Mouse (Mus musculus): ENCODE measurements around the gene Ksr1. TPM values are rescaled to one million over a fixed set of nuclear protein-coding genes. Genes with fewer than 3 reads are reported as not detected.

Ksr1 gene
- total and polyA plus RNA-seq, 3 experiments = 22.5 to 73.1 (median 61.2) TPM

DNA sequence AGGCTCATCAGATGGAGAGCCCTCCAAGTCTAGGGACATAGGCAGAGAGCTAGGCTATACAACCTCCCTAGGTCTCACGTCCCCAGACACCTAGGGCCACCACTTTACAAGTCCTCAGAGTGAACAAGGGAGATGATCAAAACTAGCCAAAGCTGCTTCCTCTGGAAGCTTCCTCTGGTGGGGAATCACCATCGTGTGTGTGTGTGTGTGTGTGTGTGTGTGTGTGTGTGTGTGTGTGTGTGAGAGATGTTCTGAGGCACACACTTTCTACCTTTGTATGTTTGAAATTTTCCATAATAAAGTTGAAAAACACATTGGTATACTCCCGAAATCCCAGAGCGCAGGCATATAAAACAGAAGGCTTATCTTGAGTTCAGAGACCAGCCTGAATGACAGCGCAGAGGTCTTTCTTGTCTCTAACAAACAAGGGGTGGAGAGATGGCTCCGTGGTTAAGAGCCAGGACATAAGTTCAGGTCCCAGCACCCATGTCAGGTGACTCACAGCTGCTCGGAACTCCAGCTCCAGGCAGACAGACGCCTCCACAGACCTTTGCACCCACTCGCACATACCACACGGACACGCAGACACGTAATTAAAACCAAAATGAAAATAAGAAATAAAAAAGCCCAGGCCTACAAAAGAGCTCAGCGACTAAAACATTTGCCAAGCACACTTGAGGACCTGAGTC lies 11.6 kb downstream of the Ksr1 start:
- Histone ChIP-seq H3K9me3 (replicated peaks; ENCODE audit: low read length) (peaks cover 11% of the 10 kb centered on the region), H3K27ac (ENCODE audit: insufficient read depth, low read depth) (peak overlapping the region; percentile 99), H3K36me3 (replicated peaks in 1 of 2; ENCODE audit: control insufficient read depth in 1 of 2, insufficient read depth in 1 of 2, low read length in 1 of 2) (peaks cover 9 to 47% of the 10 kb centered on the region in 2 experiments), H3K4me3 (replicated peaks in 1 of 3; ENCODE audit: low read depth in 2 of 3, low read length in 2 of 3, poor library complexity in 1 of 3) (no peak overlapping the region), H3K9ac (ENCODE audit: insufficient read depth, low read depth) (no peak overlapping the region), H3K27me3 (replicated peaks) (no peaks in the 10 kb centered on the region), H3K79me2 (replicated peaks; ENCODE audit: control insufficient read depth, extremely low read depth, insufficient read depth, poor library complexity, severe bottlenecking) (peaks cover 89% of the 10 kb centered on the region), H3K4me2 (ENCODE audit: insufficient read depth, low read depth, poor library complexity, severe bottlenecking) (peak overlapping the region; percentile 26), H3K4me1 (ENCODE audit: control insufficient read depth in 1 of 2, insufficient read depth in 2 of 2) (peaks cover 44 to 82% of the 10 kb centered on the region in 2 experiments)
- DNase-seq (ENCODE audit: extremely low read depth) = no peak
- in situ Hi-C loops (cut with MboI; ENCODE audit: low pct_ligation_motif_present, low pct_unique_long_range_greater_than_20kb, low sequenced_read_pairs) = no loop called here
- dilution Hi-C loops (cut with MboI; ENCODE audit: extremely low pct_ligation_motif_present, extremely low pct_unique_long_range_greater_than_20kb, low sequenced_read_pairs) = no loop called here
- TF ChIP-seq USF1 (IDR thresholded peaks at IDR 0.05; ENCODE audit: low read depth, low read length) = peak; percentile 31; the same call in 1 of the 2 replicates
- no peak; the same call in none of the 2 replicates for TF ChIP-seq ETS1 (conservative IDR thresholded peaks at IDR 0.05; ENCODE audit: low read depth, low read length)
- TF ChIP-seq GABPA (IDR thresholded peaks at IDR 0.05; ENCODE audit: insufficient replicate concordance, low read depth, low read length) = no peak
- TF ChIP-seq BHLHE40 (IDR thresholded peaks at IDR 0.05; ENCODE audit: low read depth, low read length) = peak; percentile 55; the same call in 1 of the 2 replicates

DNA sequence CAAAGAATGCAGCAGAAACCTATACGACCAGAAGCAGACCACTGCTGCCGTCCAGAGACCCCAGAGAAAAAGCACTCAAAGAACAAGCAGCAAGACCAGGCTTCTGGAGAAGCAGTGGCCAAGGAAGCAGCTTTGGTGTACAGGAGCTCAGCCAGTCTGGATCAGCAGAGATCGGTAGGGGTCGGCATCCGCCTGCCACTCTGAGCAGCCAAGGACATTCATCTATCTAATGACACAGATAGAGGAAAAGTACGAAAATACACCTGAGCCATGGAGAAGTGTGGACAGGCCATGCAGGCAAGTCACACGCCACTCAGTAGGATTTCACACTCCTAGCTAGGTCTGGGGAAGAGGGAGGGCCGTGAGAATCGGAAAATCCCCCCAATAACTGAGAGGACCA lies 12.2 kb downstream of the Ksr1 start:
- Histone ChIP-seq H3K4me2 (ENCODE audit: insufficient read depth, low read depth, poor library complexity, severe bottlenecking) (peak overlapping the region; percentile 14; the same call in 1 of the 2 replicates), H3K27me3 (replicated peaks) (no peaks in the 10 kb centered on the region), H3K36me3 (replicated peaks in 1 of 2; ENCODE audit: control insufficient read depth in 1 of 2, insufficient read depth in 1 of 2, low read length in 1 of 2) (peaks cover 7 to 44% of the 10 kb centered on the region in 2 experiments), H3K9me3 (replicated peaks; ENCODE audit: low read length) (peaks cover 11% of the 10 kb centered on the region), H3K9ac (ENCODE audit: insufficient read depth, low read depth) (0 out of 2 replicates have a peak overlapping the region, but pooled peaks have one; percentile 17), H3K4me3 (replicated peaks in 1 of 3; ENCODE audit: low read depth in 2 of 3, low read length in 2 of 3, poor library complexity in 1 of 3) (no peak overlapping the region), H3K4me1 (ENCODE audit: control insufficient read depth in 1 of 2, insufficient read depth in 2 of 2) (peaks cover 44 to 83% of the 10 kb centered on the region in 2 experiments), H3K27ac (ENCODE audit: insufficient read depth, low read depth) (peak overlapping the region; percentile 99), H3K79me2 (replicated peaks; ENCODE audit: control insufficient read depth, extremely low read depth, insufficient read depth, poor library complexity, severe bottlenecking) (peaks cover 86% of the 10 kb centered on the region)
- in situ Hi-C loops (cut with MboI; ENCODE audit: low pct_ligation_motif_present, low pct_unique_long_range_greater_than_20kb, low sequenced_read_pairs) = no loop called here
- dilution Hi-C loops (cut with MboI; ENCODE audit: extremely low pct_ligation_motif_present, extremely low pct_unique_long_range_greater_than_20kb, low sequenced_read_pairs) = no loop called here
- DNase-seq (ENCODE audit: extremely low read depth) = no peak
- TF ChIP-seq RCOR1 (conservative IDR thresholded peaks at IDR 0.05; ENCODE audit: low read depth, low read length) (peak; percentile 78; the same call in 1 of the 2 replicates), E2F4 (IDR thresholded peaks at IDR 0.05; ENCODE audit: insufficient replicate concordance, low read depth, low read length) (no peak), JUN (IDR thresholded peaks at IDR 0.05; ENCODE audit: insufficient read depth, low read depth, low read length) (no peak), EP300 (IDR thresholded peaks at IDR 0.05; ENCODE audit: low read length) (no peak), ZMIZ1 (IDR thresholded peaks at IDR 0.05; ENCODE audit: low read depth, low read length) (peak; percentile 70; the same call in 1 of the 2 replicates), MEF2A (IDR thresholded peaks at IDR 0.05; ENCODE audit: borderline replicate concordance, low read depth, low read length) (no peak), KAT2A (IDR thresholded peaks at IDR 0.05; ENCODE audit: insufficient replicate concordance, low read length) (no peak), POLR2A (IDR thresholded peaks at IDR 0.05; ENCODE audit: low read depth, low read length) (no peak), ZKSCAN1 (IDR thresholded peaks at IDR 0.05; ENCODE audit: borderline replicate concordance, low read depth, low read length) (no peak), TBP (conservative IDR thresholded peaks at IDR 0.05; ENCODE audit: low read depth, low read length) (no peak), NELFE (IDR thresholded peaks at IDR 0.05; ENCODE audit: low read depth, low read length) (0 out of 2 replicates have a peak, but pooled peaks have one; percentile 33), SIN3A (IDR thresholded peaks at IDR 0.05; ENCODE audit: low read length) (peak; percentile 47; the same call in 1 of the 2 replicates), UBTF (IDR thresholded peaks at IDR 0.05; ENCODE audit: low read depth, low read length) (0 out of 2 replicates have a peak, but pooled peaks have one; percentile 47), RAD21 (IDR thresholded peaks at IDR 0.05; ENCODE audit: low read depth, low read length) (no peak), MAX (IDR thresholded peaks at IDR 0.05; ENCODE audit: low read length) (0 out of 2 replicates have a peak, but pooled peaks have one; percentile 37), BHLHE40 (IDR thresholded peaks at IDR 0.05; ENCODE audit: low read depth, low read length) (peak; percentile 37; the same call in 1 of the 2 replicates), ETS1 (conservative IDR thresholded peaks at IDR 0.05; ENCODE audit: low read depth, low read length) (no peak), MAZ (IDR thresholded peaks at IDR 0.05; ENCODE audit: low read depth, low read length) (0 out of 2 replicates have a peak, but pooled peaks have one; percentile 38), PAX5 (IDR thresholded peaks at IDR 0.05; ENCODE audit: low read length) (no peak), IRF4 (IDR thresholded peaks at IDR 0.05; ENCODE audit: low read depth, low read length) (0 out of 2 replicates have a peak, but pooled peaks have one; percentile 28), JUND (conservative IDR thresholded peaks at IDR 0.05; ENCODE audit: low read depth, low read length) (no peak), CHD1 (IDR thresholded peaks at IDR 0.05; ENCODE audit: low read depth, low read length) (no peak), MXI1 (IDR thresholded peaks at IDR 0.05; ENCODE audit: low read depth, low read length) (0 out of 2 replicates have a peak, but pooled peaks have one; percentile 55), USF2 (conservative IDR thresholded peaks at IDR 0.05; ENCODE audit: low read depth, low read length) (no peak), TCF12 (IDR thresholded peaks at IDR 0.05; ENCODE audit: low read depth, low read length) (peak; percentile 41; the same call in 1 of the 2 replicates), MYC (IDR thresholded peaks at IDR 0.05; ENCODE audit: low read depth, low read length) (no peak), SMC3 (IDR thresholded peaks at IDR 0.05; ENCODE audit: low read depth, low read length) (0 out of 2 replicates have a peak, but pooled peaks have one; percentile 5), CHD2 (IDR thresholded peaks at IDR 0.05; ENCODE audit: low read length) (0 out of 2 replicates have a peak, but pooled peaks have one; percentile 24)
